In genomic region chr14:103844011-103844549, GRCm38 (mm10) we compare ENCODE assay signal across 8 mouse cellular contexts. TPM values are rescaled to one million over a fixed set of nuclear protein-coding genes. Genes with fewer than 3 reads are reported as not detected.
DNase-seq lines count a peak whose midpoint lies in the region; ATAC-seq and TF ChIP-seq lines count a peak whose summit lies in the region.

Gene Ednrb, minus strand, starts transcription at chr14:103844402.

- peaks cover 7% of the 10 kb centered on the region for H3K4me1 ChIP-seq in testis, adult 2 months (ENCODE audit: control insufficient read depth, insufficient read depth, low read length)
- H3K4me1 ChIP-seq in embryonic facial prominence, embryonic 14.5 days (ENCODE audit: control insufficient read depth, insufficient read depth, low read length) = peaks cover 5% of the 10 kb centered on the region; the same call in 1 of the 2 replicates
- H3K4me1 ChIP-seq in lung, embryonic 15.5 days = peaks cover 8% of the 10 kb centered on the region
- H3K4me1 ChIP-seq in small intestine, adult 2 months (ENCODE audit: control insufficient read depth, insufficient read depth, insufficient read length, low read length) = no peaks in the 10 kb centered on the region

- H3K4me2 ChIP-seq in embryonic facial prominence, embryonic 14.5 days (ENCODE audit: low read depth, low read length) = peak within 1 kb of the TSS; percentile 93
- peak within 1 kb of the TSS; percentile 88 for H3K4me2 ChIP-seq in lung, embryonic 15.5 days

- DNase-seq in testis, postnatal 14 days (ENCODE audit: low spot score) = no peak
- peak; percentile 64 for DNase-seq in embryonic facial prominence, embryonic 14.5 days (ENCODE audit: low spot score)
- peak; percentile 34 to 36 for DNase-seq in heart, postnatal 14 days
- peak; percentile 60 to 62 for DNase-seq in kidney, postnatal 36 days

- H3K9ac ChIP-seq in embryonic facial prominence, embryonic 14.5 days (ENCODE audit: low read depth, low read length) = peak within 1 kb of the TSS; percentile 65
- H3K9ac ChIP-seq in lung, embryonic 15.5 days = peak within 1 kb of the TSS; percentile 62

- H3K9me3 ChIP-seq in embryonic facial prominence, embryonic 14.5 days (ENCODE audit: control insufficient read depth, low read length) = no peaks in the 10 kb centered on the region
- H3K9me3 ChIP-seq in lung, embryonic 15.5 days = no peaks in the 10 kb centered on the region

- no peak within 1 kb of the TSS for H3K27ac ChIP-seq in testis, adult 2 months (ENCODE audit: control insufficient read depth, insufficient read depth, low read depth, low read length)
- H3K27ac ChIP-seq in embryonic facial prominence, embryonic 14.5 days (replicated peaks; ENCODE audit: low read depth, low read length) = peak within 1 kb of the TSS; percentile 24
- peak within 1 kb of the TSS; percentile 82 for H3K27ac ChIP-seq in lung, embryonic 15.5 days
- peak within 1 kb of the TSS; percentile 35 for H3K27ac ChIP-seq in small intestine, adult 2 months (ENCODE audit: insufficient read depth, low read depth, low read length)

- intact Hi-C loops in heart, postnatal 14 days (cut with DNase I) = loop anchor here (5.0 to 10.0 kb wide), 3 partner anchors 53 to 119 kb away; no protein-coding TSS in a partner anchor

- TF ChIP-seq CTCF in testis, adult 2 months (IDR thresholded peaks at IDR 0.05; ENCODE audit: control insufficient read depth, insufficient read depth, insufficient replicate concordance, low read depth, low read length) = no peak
- no peak for TF ChIP-seq CTCF in small intestine, adult 2 months (IDR thresholded peaks at IDR 0.05; ENCODE audit: extremely low read depth, insufficient read length, insufficient replicate concordance, low read depth, low read length)

- H3K27me3 ChIP-seq in testis, adult 2 months (ENCODE audit: control insufficient read depth, insufficient read depth, low read length) = no peaks in the 10 kb centered on the region
- peaks cover 8% of the 10 kb centered on the region for H3K27me3 ChIP-seq in embryonic facial prominence, embryonic 14.5 days (replicated peaks; ENCODE audit: control insufficient read depth, insufficient read depth, low read length)
- no peaks in the 10 kb centered on the region; the same call in 1 of the 2 replicates for H3K27me3 ChIP-seq in lung, embryonic 15.5 days
- no peaks in the 10 kb centered on the region for H3K27me3 ChIP-seq in small intestine, adult 2 months (ENCODE audit: control insufficient read depth, insufficient read depth, low read length)

- H3K4me3 ChIP-seq in testis, adult 2 months (ENCODE audit: control insufficient read depth, low read depth, low read length) = peak within 1 kb of the TSS; percentile 20
- H3K4me3 ChIP-seq in embryonic facial prominence, embryonic 14.5 days (ENCODE audit: low read depth, low read length) = peak within 1 kb of the TSS; percentile 46
- peak within 1 kb of the TSS; percentile 53 for H3K4me3 ChIP-seq in lung, embryonic 15.5 days
- H3K4me3 ChIP-seq in small intestine, adult 2 months (ENCODE audit: low read depth, low read length) = peak within 1 kb of the TSS; percentile 52

- ATAC-seq in embryonic facial prominence, embryonic 14.5 days (ENCODE audit: low read depth) = peak; percentile 53; the same call in 1 of the 2 replicates
- ATAC-seq in lung, embryonic 15.5 days (ENCODE audit: borderline replicate concordance, extremely low read depth, low FRiP score, low TSS enrichment) = peak; percentile 60; the same call in 1 of the 2 replicates
- no peak for ATAC-seq in monocyte, adult 5-6 weeks (replicated peaks; ENCODE audit: insufficient number of reproducible peaks, low FRiP score, low TSS enrichment, poor library complexity, severe bottlenecking)

- WGBS in embryonic facial prominence, embryonic 14.5 days = 2% methylated on average over 24 of the region's 24 CpGs
- WGBS in lung, embryonic 15.5 days = 2% methylated on average over 24 of the region's 24 CpGs
- 5% methylated on average over 24 of the region's 24 CpGs for WGBS in small intestine, adult 2 months

- TF ChIP-seq POLR2A in testis, adult 2 months (IDR thresholded peaks at IDR 0.05; ENCODE audit: control insufficient read depth, low read depth, low read length) = no peak
- no peak for TF ChIP-seq POLR2A in small intestine, adult 2 months (IDR thresholded peaks at IDR 0.05; ENCODE audit: low read depth, low read length)

- no peaks in the 10 kb centered on the region for H3K36me3 ChIP-seq in testis, adult 2 months (ENCODE audit: control insufficient read depth, insufficient read depth, low read length)
- no peaks in the 10 kb centered on the region for H3K36me3 ChIP-seq in embryonic facial prominence, embryonic 14.5 days (ENCODE audit: control insufficient read depth, insufficient read depth, low read length)
- no peaks in the 10 kb centered on the region for H3K36me3 ChIP-seq in lung, embryonic 15.5 days
- no peaks in the 10 kb centered on the region for H3K36me3 ChIP-seq in small intestine, adult 2 months (ENCODE audit: control insufficient read depth, insufficient read depth, low read length)

RNA-seq across cellular contexts. Expression of gene Ednrb, which starts in this region (rescaled TPM):
- polyA plus RNA-seq in testis, adult 2 months (2012; rRNA removed) = 0.10 and 0.52 TPM in 2 replicates
- polyA plus RNA-seq in embryonic facial prominence, embryonic 14.5 days (2014; fragmentation: Nextera tagmentation; extraction: Ambion mirVana) = 51.4 and 56.7 TPM in 2 replicates
- total RNA-seq in heart, postnatal 14 days (2021) = 10 to 100 TPM; 21.5 to 27.8 TPM
- 149 and 153 TPM in 2 replicates for polyA plus RNA-seq in lung, embryonic 15.5 days (2015; fragmentation: Nextera tagmentation; extraction: Ambion mirVana)
- polyA plus RNA-seq in small intestine, adult 2 months (2012; rRNA removed) = 1.9 and 5.1 TPM in 2 replicates
- not detected in 3 replicates for total RNA-seq in monocyte, adult 5-6 weeks (2017)

Comparison
In these comparisons a context has a peak if more than half of its experiments do, and no peak if none do; other contexts are left out.
1. RNA of gene Ednrb (total RNA-seq): 21.5 to 27.8 TPM in heart, postnatal 14 days; not detected in monocyte, adult 5-6 weeks; every median in the first group is over 10 times any median in the second.
2. Peak in every context shown above with its lines, with median percentiles within 50 percentile points of each other: H3K4me3 ChIP-seq.